Mouse (Mus musculus): Measurements from ENCODE around the gene Upk1a. TPM values are rescaled to one million over a fixed set of nuclear protein-coding genes. Genes with fewer than 3 reads are reported as not detected.

Gene Upk1a
- 1.9 and 4.0 TPM in 2 replicates for polyA plus RNA-seq (2012; rRNA removed)

GRCm38 (mm10) chr7:30612654-30613402 is at the start of gene Upk1a:
Gene Upk1a (minus strand): TSS chr7:30612847.

GRCm38 (mm10) chr7:30649591-30650540 is 37.2 kb upstream of the Upk1a start, which contains the start of gene Rbm42:
Gene Rbm42 (minus strand): TSS chr7:30650317.

DNA sequence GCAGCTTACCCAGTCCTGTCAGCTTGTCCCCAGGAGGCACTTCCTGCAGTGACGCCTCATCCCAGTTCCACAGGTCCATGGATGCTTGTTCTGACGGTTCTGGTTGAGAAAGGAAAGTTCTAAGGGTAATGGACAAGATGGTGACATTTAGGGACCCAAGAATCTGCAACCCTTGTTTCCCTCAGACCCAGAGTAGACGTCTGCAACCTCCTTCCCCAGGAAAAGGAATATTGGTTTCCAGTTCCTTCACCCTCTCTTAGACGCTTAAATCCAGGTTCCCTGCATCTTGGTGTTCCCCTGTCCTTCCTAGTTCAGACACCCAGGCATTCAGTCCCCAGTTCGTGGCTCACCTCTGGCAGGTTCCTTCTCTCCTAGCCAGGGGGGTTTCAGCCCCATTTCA is 23.1 kb upstream of the Upk1a start, which contains the start of gene Etv2:
Etv2 (minus strand) TSS at position 101 of the 400 bp plus-strand sequence.

GRCm38 (mm10) chr7:30625530-30626384 is 13.1 kb upstream of the Upk1a start, which contains the start of gene Cox6b1:
Gene Cox6b1 (minus strand): TSS chr7:30626151.

DNA sequence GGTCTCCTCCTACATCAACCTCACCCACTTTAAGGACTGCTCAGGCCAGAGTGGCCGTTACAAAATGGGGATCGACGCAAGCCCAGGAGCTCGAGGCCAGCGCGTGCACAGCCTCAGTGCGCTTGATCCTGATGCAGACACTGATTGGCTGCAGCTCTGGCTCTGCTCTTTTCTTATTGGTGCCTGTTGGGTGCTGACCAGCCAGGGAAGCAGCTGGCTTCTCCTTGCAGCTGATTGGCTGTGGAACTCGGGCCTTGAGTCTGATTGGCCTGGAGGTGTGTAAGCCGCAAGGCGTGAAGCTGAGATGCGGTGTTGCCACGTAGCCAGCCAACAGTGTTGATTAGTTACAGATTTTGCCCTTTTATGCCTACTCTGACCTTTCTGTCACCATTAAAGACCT is 13.9 kb downstream of the Upk1a start, which contains the start of gene Zbtb32:
Zbtb32 (minus strand) TSS at position 124 of the 400 bp plus-strand sequence.

GRCm38 (mm10) chr7:30588676-30589434 is 23.8 kb downstream of the Upk1a start, which contains the start of gene Kmt2b:
Gene Kmt2b (minus strand): TSS chr7:30588726.

DNA sequence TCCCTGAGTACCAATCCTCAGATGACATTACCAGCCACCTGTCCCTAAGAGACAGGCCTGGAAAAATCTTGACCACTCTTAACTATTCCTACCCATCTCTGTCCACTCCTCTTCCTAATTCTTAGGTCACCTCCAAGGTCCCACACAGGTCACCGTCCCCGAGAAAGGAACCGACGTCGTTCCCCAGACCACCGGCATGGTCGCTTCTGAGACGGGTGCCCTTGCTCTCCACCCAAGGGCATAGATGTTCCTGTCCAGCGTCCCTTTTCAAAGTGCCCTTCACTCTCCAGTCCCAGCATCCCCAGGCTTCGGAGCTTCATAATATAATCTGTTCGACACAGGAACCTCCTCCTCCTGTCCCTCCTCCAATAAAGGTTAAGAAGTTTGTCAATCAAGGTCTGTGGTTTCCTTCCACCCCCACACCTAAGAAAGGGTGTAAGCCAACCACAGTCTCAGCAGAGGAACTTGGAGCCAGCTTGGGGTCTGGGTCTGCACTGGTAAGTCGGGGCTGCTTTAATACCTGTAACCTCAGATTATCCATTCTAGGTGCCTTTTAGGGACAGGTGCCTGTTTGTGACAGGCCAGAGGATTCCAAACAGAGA is 47.6 kb downstream of the Upk1a start, which contains the start of gene Igflr1:
Igflr1 (plus strand) TSS at position 458 of the 602 bp plus-strand sequence.

GRCm38 (mm10) chr7:30563117-30563905 is 49.3 kb downstream of the Upk1a start, which contains the start of the genes U2af1l4, Gm49396 and Psenen:
Gene U2af1l4 (plus strand): TSS chr7:30563301.
Gene Gm49396 (plus strand): TSS chr7:30563344.
Gene Psenen (minus strand): TSS chr7:30563627.

GRCm38 (mm10) chr7:30559443-30559954 is 53.1 kb downstream of the Upk1a start, which contains the start of gene Lin37:
Gene Lin37 (minus strand): TSS chr7:30559838.

Other genes starting within 250 kb of the Upk1a start
- gene Tyrobp, start 199.1 kb downstream of the Upk1a start, polyA plus RNA-seq (2012; rRNA removed): 17.2 and 25.2 TPM in 2 replicates
- 0.16 and 0.40 TPM in 2 replicates for gene Hcst, start 193.0 kb downstream of the Upk1a start, polyA plus RNA-seq (2012; rRNA removed)
- gene Nfkbid, start 191.1 kb downstream of the Upk1a start, polyA plus RNA-seq (2012; rRNA removed): 1.8 and 2.1 TPM in 2 replicates
- gene Aplp1, start 167.3 kb downstream of the Upk1a start, polyA plus RNA-seq (2012; rRNA removed): 102 and 109 TPM in 2 replicates
- gene Kirrel2, start 155.2 kb downstream of the Upk1a start, polyA plus RNA-seq (2012; rRNA removed): 3.6 and 3.9 TPM in 2 replicates
- 3.7 and 4.4 TPM in 2 replicates for gene Nphs1, start 154.5 kb downstream of the Upk1a start, polyA plus RNA-seq (2012; rRNA removed)
- 0.82 and 3.3 TPM in 2 replicates for gene Prodh2, start 119.2 kb downstream of the Upk1a start, polyA plus RNA-seq (2012; rRNA removed)
- 102 and 119 TPM in 2 replicates for gene Arhgap33, start 77.8 kb downstream of the Upk1a start, polyA plus RNA-seq (2012; rRNA removed)
- 6.4 and 6.8 TPM in 2 replicates for gene Hspb6, start 60.7 kb downstream of the Upk1a start, polyA plus RNA-seq (2012; rRNA removed)
- 22.3 and 28.9 TPM in 2 replicates for gene Proser3, start 60.5 kb downstream of the Upk1a start, polyA plus RNA-seq (2012; rRNA removed)
- 35.8 and 38.5 TPM in 2 replicates for gene Lin37, start 53.0 kb downstream of the Upk1a start, polyA plus RNA-seq (2012; rRNA removed)
- 57.5 and 77.8 TPM in 2 replicates for gene U2af1l4, start 49.5 kb downstream of the Upk1a start, polyA plus RNA-seq (2012; rRNA removed)
- 5.6 and 6.0 TPM in 2 replicates for gene Gm49396, start 49.5 kb downstream of the Upk1a start, polyA plus RNA-seq (2012; rRNA removed)
- 98.4 and 114 TPM in 2 replicates for gene Psenen, start 49.2 kb downstream of the Upk1a start, polyA plus RNA-seq (2012; rRNA removed)
- 5.5 and 9.1 TPM in 2 replicates for gene Igflr1, start 47.4 kb downstream of the Upk1a start, polyA plus RNA-seq (2012; rRNA removed)
- gene Kmt2b, start 24.1 kb downstream of the Upk1a start, polyA plus RNA-seq (2012; rRNA removed): 55.4 and 66.3 TPM in 2 replicates
- gene Zbtb32, start 13.9 kb downstream of the Upk1a start, polyA plus RNA-seq (2012; rRNA removed): 0.20 and 0.45 TPM in 2 replicates
- 789 and 842 TPM in 2 replicates for gene Cox6b1, start 13.3 kb upstream of the Upk1a start, polyA plus RNA-seq (2012; rRNA removed)
- gene Etv2, start 23.0 kb upstream of the Upk1a start, polyA plus RNA-seq (2012; rRNA removed): 0.07 and 0.18 TPM in 2 replicates
- gene Rbm42, start 37.5 kb upstream of the Upk1a start, polyA plus RNA-seq (2012; rRNA removed): 68.3 and 129 TPM in 2 replicates
- gene Haus5, start 52.1 kb upstream of the Upk1a start, polyA plus RNA-seq (2012; rRNA removed): 50.6 and 72.4 TPM in 2 replicates
- gene Pmis2, start 58.8 kb upstream of the Upk1a start, polyA plus RNA-seq (2012; rRNA removed): not detected in 2 replicates
- gene 2200002J24Rik, start 86.1 kb upstream of the Upk1a start, polyA plus RNA-seq (2012; rRNA removed): not detected in 2 replicates
- 0.70 and 1.3 TPM in 2 replicates for gene Atp4a, start 99.4 kb upstream of the Upk1a start, polyA plus RNA-seq (2012; rRNA removed)
- gene Tmem147, start 116.7 kb upstream of the Upk1a start, polyA plus RNA-seq (2012; rRNA removed): 66.3 and 120 TPM in 2 replicates
- 0.16 TPM in 1 of 2 replicates, not detected in the other for gene Gapdhs, start 130.8 kb upstream of the Upk1a start, polyA plus RNA-seq (2012; rRNA removed)
- gene Sbsn, start 138.6 kb upstream of the Upk1a start, polyA plus RNA-seq (2012; rRNA removed): 5.4 and 6.3 TPM in 2 replicates
- gene Dmkn, start 150.9 kb upstream of the Upk1a start, polyA plus RNA-seq (2012; rRNA removed): 0.06 and 0.15 TPM in 2 replicates
- gene Krtdap, start 175.0 kb upstream of the Upk1a start, polyA plus RNA-seq (2012; rRNA removed): not detected in 2 replicates
- gene Ffar2, start 210.9 kb upstream of the Upk1a start, polyA plus RNA-seq (2012; rRNA removed): 0.05 and 0.21 TPM in 2 replicates
- 0.05 TPM in 1 of 2 replicates, not detected in the other for gene Ffar3, start 243.3 kb upstream of the Upk1a start, polyA plus RNA-seq (2012; rRNA removed)
- gene Ffar1, start 248.7 kb upstream of the Upk1a start, polyA plus RNA-seq (2012; rRNA removed): 0.02 TPM in 1 of 2 replicates, not detected in the other